In genomic region chr3:101690222-101690621, GRCm38 (mm10) we compare ENCODE assay signal across 18 mouse cellular contexts.
A peak's percentile ranks its signal among the peaks of the same experiment; 100 is the strongest.
DNase-seq lines count a peak whose midpoint lies in the region; ATAC-seq lines count a peak whose summit lies in the region.
"Had no signal": no experiment of that assay in that cellular context is flagged by ENCODE, and none has a peak within 500 bp of the region (broad histone marks: within the 10 kb centered on the region; RNA-seq: fewer than 3 reads in every experiment).

No protein-coding gene starts in this region.

- no peak overlapping the region for H3K27ac ChIP-seq in hindbrain, embryonic 16.5 days (ENCODE audit: low read depth, low read length)
- H3K27ac ChIP-seq in kidney, embryonic 16.5 days (ENCODE audit: low read length), result no peak overlapping the region
- H3K27ac ChIP-seq: limb, embryonic 15.5 days; stomach, embryonic 15.5 days had no signal

- peak; percentile 50; the same call in 1 of the 2 replicates for ATAC-seq in frontal cortex, adult (ENCODE audit: low TSS enrichment)
- no peak for ATAC-seq in hindbrain, embryonic 16.5 days
- ATAC-seq in kidney, embryonic 16.5 days (ENCODE audit: low FRiP score, low TSS enrichment), result no peak
- ATAC-seq: inflammation-experienced regulatory T-cells, adult 6 months; midbrain, embryonic 16.5 days had no signal

- WGBS in hindbrain, embryonic 16.5 days, result 85% methylated on average over 6 of the region's 6 CpGs
- WGBS in kidney, embryonic 16.5 days, result 88% methylated on average over 6 of the region's 6 CpGs

- no peak for DNase-seq in frontal cortex, postnatal 14 days (ENCODE audit: low spot score in 2 of 2)
- peak; percentile 99 for DNase-seq in cerebellum, adult 11-12 months
- peak; percentile 97 to 99 for DNase-seq in cerebellum, postnatal 25 days
- DNase-seq in layer of hippocampus, postnatal 36 days, result peak; percentile 15 to 39
- DNase-seq in heart, postnatal 10 days, result no peak
- DNase-seq: heart, adult 18-20 months; kidney, adult 9 months; lung, postnatal 10 days had no signal

- intact Hi-C loops in heart, postnatal 10 days (cut with DNase I), result no loop called here

- no peak overlapping the region for H3K4me2 ChIP-seq in hindbrain, embryonic 16.5 days (ENCODE audit: low read length)
- no peak overlapping the region for H3K4me2 ChIP-seq in kidney, embryonic 16.5 days (replicated peaks; ENCODE audit: low read depth, low read length)
- H3K4me2 ChIP-seq: limb, embryonic 15.5 days; stomach, embryonic 15.5 days had no signal

- H3K4me1 ChIP-seq in hindbrain, embryonic 16.5 days (ENCODE audit: control insufficient read depth, insufficient read depth, low read depth, low read length), result no peaks in the 10 kb centered on the region
- H3K4me1 ChIP-seq in kidney, embryonic 16.5 days (ENCODE audit: insufficient read depth, low read length), result no peaks in the 10 kb centered on the region
- H3K4me1 ChIP-seq: limb, embryonic 15.5 days; stomach, embryonic 15.5 days had no signal

- H3K4me3 ChIP-seq in hindbrain, embryonic 16.5 days (ENCODE audit: low read length), result no peak overlapping the region
- no peak overlapping the region for H3K4me3 ChIP-seq in kidney, embryonic 16.5 days (ENCODE audit: low read length)
- H3K4me3 ChIP-seq: erythroblast, embryonic 14.5 days; limb, embryonic 15.5 days; megakaryocyte, embryonic 14.5 days; stomach, embryonic 15.5 days had no signal

- no peaks in the 10 kb centered on the region for H3K9me3 ChIP-seq in hindbrain, embryonic 16.5 days (ENCODE audit: control insufficient read depth, low read length)
- no peaks in the 10 kb centered on the region for H3K9me3 ChIP-seq in kidney, embryonic 16.5 days (ENCODE audit: low read length)
- H3K9me3 ChIP-seq: limb, embryonic 15.5 days; stomach, embryonic 15.5 days had no signal

- no peak overlapping the region for H3K9ac ChIP-seq in hindbrain, embryonic 16.5 days (ENCODE audit: low read depth, low read length)
- H3K9ac ChIP-seq in kidney, embryonic 16.5 days (replicated peaks; ENCODE audit: low read length), result no peak overlapping the region
- H3K9ac ChIP-seq: limb, embryonic 15.5 days; stomach, embryonic 15.5 days had no signal

- no peaks in the 10 kb centered on the region for H3K27me3 ChIP-seq in hindbrain, embryonic 16.5 days (replicated peaks; ENCODE audit: control insufficient read depth, insufficient read depth, low read length)
- no peaks in the 10 kb centered on the region for H3K27me3 ChIP-seq in kidney, embryonic 16.5 days (ENCODE audit: insufficient read depth, low read length)
- H3K27me3 ChIP-seq: CH12.LX; limb, embryonic 15.5 days; stomach, embryonic 15.5 days had no signal

- H3K36me3 ChIP-seq in hindbrain, embryonic 16.5 days (ENCODE audit: control insufficient read depth, insufficient read depth, low read length), result no peaks in the 10 kb centered on the region
- H3K36me3 ChIP-seq in kidney, embryonic 16.5 days (ENCODE audit: insufficient read depth, low read length), result no peaks in the 10 kb centered on the region
- H3K36me3 ChIP-seq: limb, embryonic 15.5 days; stomach, embryonic 15.5 days had no signal

Comparison
In these comparisons a context has a peak if more than half of its experiments do, and no peak if none do; other contexts are left out.
1. DNase-seq: peak in cerebellum, adult 11-12 months (single experiment), cerebellum, postnatal 25 days (2 of 2) and layer of hippocampus, postnatal 36 days (2 of 2); none in frontal cortex, postnatal 14 days (0 of 2) and heart, postnatal 10 days (0 of 2).